Mouse (Mus musculus) heart, postnatal 0 days (tissue): Measurements from ENCODE around the gene 4933415A04Rik.

Experiments
- CTCF ChIP-seq: IDR thresholded peaks from 2 replicates; pipeline ENCODE4 v1.5.1; 2016; ENCODE audit warnings: antibody characterized with exemption, control low read depth, low read depth
- EP300 ChIP-seq: IDR thresholded peaks from 2 replicates; pipeline ENCODE4 v1.6.1; 2016; ENCODE audit warnings: antibody characterized with exemption, low read depth

DNA sequence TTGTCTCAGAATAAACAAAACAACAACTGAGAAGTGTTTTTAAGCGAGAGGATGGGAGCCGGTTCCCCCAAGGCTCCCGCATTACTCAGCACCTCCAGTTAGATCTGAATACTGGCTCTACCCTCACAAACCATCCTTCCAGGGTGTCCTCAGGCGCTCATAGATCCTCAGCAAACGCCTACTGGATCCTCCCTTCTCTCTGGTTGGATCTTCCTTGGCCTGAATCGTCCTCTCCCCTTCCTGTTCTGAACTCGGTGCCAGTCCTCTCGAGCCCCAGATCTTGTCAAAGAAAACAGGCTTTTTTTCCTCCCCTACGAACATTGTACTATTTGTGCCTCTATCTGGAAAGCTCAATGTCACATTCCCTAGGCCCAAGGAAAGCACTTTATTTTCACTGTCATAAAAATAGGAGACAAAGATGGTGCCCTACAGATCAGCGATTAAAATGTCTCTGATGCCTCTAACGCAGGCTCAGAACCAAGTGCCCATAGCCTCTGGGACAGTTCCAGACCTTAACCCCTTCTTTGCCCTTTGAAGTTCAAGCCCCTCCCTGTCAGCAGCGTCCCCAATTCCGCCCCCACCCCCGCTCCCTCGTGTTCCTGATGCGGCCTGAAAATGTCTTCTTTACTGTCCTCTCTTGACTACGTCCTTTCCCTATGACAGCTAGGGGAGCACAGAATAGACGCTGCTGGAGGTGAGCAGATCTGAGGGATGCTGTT, 40.2 kb downstream of the 4933415A04Rik start:
- no peak for TF ChIP-seq CTCF
- no peak for TF ChIP-seq EP300
